Mouse (Mus musculus): ENCODE measurements at regions not wholly inside any gene's neighbourhood (a gene's known extent, or its start where the extent isn't known, plus 50 kb on each side); places are given as distances from the start of the nearest gene placed in this dataset.
"Not testable (repeated sequence)": the region's sequence is repeated elsewhere in the genome, so short reads cannot be mapped to it uniquely, and the experiment has no call there.

DNA sequence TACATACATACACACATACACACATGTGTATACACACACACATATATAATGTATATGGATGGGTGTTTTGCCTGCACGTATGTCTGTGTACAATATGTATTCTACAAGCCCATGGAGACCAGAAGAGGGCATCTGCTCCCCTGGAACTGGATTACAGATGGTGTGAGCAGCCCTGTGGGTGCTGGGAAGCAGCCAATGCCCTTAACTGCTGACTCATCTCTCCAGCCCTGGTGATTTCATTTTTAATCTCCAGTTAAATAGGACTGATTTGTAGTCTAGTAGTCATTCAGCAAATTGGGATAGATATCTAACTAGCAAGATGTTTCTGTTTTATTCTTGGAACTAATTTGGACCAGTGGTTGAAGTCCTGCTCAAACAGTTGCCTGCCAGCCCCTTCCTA is 94.1 kb downstream of the H2al2a start:
- no peaks in the 10 kb centered on the region for H3K27me3 ChIP-seq (replicated peaks; ENCODE audit: control insufficient read depth, insufficient read depth, low read length)
- 81% methylated on average over 1 of the region's 1 CpGs for WGBS
- no peak overlapping the region for H3K4me2 ChIP-seq
- no peaks in the 10 kb centered on the region for H3K9me3 ChIP-seq (ENCODE audit: control insufficient read depth, low read length)
- ATAC-seq (replicated peaks; ENCODE audit: low FRiP score) (no peak), DNase-seq (ENCODE audit: low spot score) (no peak)
- H3K4me1 ChIP-seq (replicated peaks; ENCODE audit: control insufficient read depth, insufficient read depth, low read length), result no peaks in the 10 kb centered on the region
- H3K9ac ChIP-seq (ENCODE audit: low read depth, low read length), result no peak overlapping the region
- H3K27ac ChIP-seq (ENCODE audit: low read depth, low read length), result no peak overlapping the region
- H3K36me3 ChIP-seq (ENCODE audit: control insufficient read depth, insufficient read depth, low read length), result no peaks in the 10 kb centered on the region
- H3K4me3 ChIP-seq (ENCODE audit: low read depth, low read length), result no peak overlapping the region

DNA sequence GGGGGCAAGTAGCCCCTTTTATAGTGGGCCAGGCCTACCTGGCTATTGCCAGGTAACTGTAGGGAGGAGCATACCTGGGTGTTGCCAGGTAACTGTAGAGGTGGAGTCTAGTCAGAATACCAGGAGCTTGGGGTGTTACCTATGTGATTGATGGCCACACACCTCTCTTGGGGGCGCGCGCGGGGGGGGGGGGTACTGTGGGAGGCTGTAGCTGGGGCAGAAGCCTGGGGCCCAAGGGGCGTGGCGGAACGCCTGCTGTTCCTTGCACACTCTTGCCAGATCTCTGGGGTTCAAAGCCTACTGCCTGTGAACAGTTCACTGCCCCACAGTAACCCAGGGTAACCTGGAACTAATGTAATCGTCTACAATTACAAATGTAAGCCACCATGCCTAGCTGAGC is 96.6 kb downstream of the H2al2a start:
- no peak overlapping the region for H3K27ac ChIP-seq (ENCODE audit: low read depth, low read length)
- H3K9me3 ChIP-seq (ENCODE audit: control insufficient read depth, low read length), result no peaks in the 10 kb centered on the region
- no peaks in the 10 kb centered on the region for H3K27me3 ChIP-seq (replicated peaks; ENCODE audit: control insufficient read depth, insufficient read depth, low read length)
- H3K36me3 ChIP-seq (ENCODE audit: control insufficient read depth, insufficient read depth, low read length), result no peaks in the 10 kb centered on the region
- no peak overlapping the region for H3K4me2 ChIP-seq
- H3K9ac ChIP-seq (ENCODE audit: low read depth, low read length), result no peak overlapping the region
- DNase-seq (ENCODE audit: low spot score), result no peak
- 42% methylated on average over 8 of the region's 8 CpGs for WGBS
- no peaks in the 10 kb centered on the region for H3K4me1 ChIP-seq (replicated peaks; ENCODE audit: control insufficient read depth, insufficient read depth, low read length)
- no peak overlapping the region for H3K4me3 ChIP-seq (ENCODE audit: low read depth, low read length)
- no peak for ATAC-seq (replicated peaks; ENCODE audit: low FRiP score)

DNA sequence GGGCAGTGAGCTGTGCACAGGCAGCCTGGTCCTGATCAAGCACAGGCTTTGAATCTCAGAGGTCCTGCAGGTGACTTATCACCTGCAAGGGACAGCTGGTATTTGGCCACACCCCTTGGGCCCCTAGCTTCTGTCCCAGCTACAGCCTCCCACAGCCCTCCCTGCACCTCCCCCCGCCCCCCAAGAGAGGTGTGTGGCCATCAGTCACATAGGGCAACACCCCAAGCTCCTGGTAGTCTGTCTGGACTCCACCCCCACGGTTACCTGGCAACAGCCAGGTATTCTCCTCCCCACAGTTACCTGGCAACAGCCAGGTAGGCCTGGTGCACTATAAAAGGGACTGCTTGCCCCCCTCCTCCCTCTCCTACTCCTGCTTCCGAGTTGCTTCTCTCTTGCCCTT is 98.0 kb downstream of the H2al2a start:
- Histone ChIP-seq H3K9ac (ENCODE audit: low read depth, low read length) (no peak overlapping the region), H3K4me2 (no peak overlapping the region), H3K4me1 (replicated peaks; ENCODE audit: control insufficient read depth, insufficient read depth, low read length) (no peaks in the 10 kb centered on the region), H3K27me3 (replicated peaks; ENCODE audit: control insufficient read depth, insufficient read depth, low read length) (no peaks in the 10 kb centered on the region), H3K9me3 (ENCODE audit: control insufficient read depth, low read length) (no peaks in the 10 kb centered on the region), H3K27ac (ENCODE audit: low read depth, low read length) (no peak overlapping the region), H3K4me3 (ENCODE audit: low read depth, low read length) (no peak overlapping the region), H3K36me3 (ENCODE audit: control insufficient read depth, insufficient read depth, low read length) (no peaks in the 10 kb centered on the region)
- ATAC-seq (replicated peaks; ENCODE audit: low FRiP score) (no peak), DNase-seq (ENCODE audit: low spot score) (no peak)
- 33% methylated on average over 3 of the region's 3 CpGs for WGBS

DNA sequence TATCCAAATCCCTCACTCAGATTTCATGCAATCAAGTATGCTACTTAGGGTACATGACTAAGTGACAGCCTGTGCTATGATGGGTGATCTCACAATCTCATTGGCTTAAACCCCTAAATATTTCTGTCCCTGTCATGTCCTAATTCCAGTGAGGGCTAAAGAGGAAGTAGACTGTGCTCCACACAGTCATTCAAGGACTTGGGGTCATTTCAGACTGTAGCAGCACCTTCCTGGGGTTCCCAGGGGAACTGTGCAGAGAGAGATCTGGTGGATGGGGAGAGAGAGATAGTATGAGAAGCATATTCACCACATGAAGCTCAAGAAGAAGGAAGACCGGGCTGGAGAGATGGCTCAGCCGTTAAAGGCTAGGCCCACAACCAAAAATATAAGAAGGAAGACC is 100.7 kb downstream of the H2al2a start:
- no peak for DNase-seq (ENCODE audit: low spot score)
- H3K4me2 ChIP-seq, result no peak overlapping the region
- WGBS, result 82% methylated on average over 2 of the region's 2 CpGs
- no peak overlapping the region for H3K9ac ChIP-seq (ENCODE audit: low read depth, low read length)
- H3K4me1 ChIP-seq (replicated peaks; ENCODE audit: control insufficient read depth, insufficient read depth, low read length), result no peaks in the 10 kb centered on the region
- H3K27ac ChIP-seq (ENCODE audit: low read depth, low read length), result no peak overlapping the region
- ATAC-seq (replicated peaks; ENCODE audit: low FRiP score), result no peak
- H3K36me3 ChIP-seq (ENCODE audit: control insufficient read depth, insufficient read depth, low read length), result no peaks in the 10 kb centered on the region
- no peaks in the 10 kb centered on the region; the same call in 1 of the 2 replicates for H3K9me3 ChIP-seq (ENCODE audit: control insufficient read depth, low read length)
- no peak overlapping the region for H3K4me3 ChIP-seq (ENCODE audit: low read depth, low read length)
- no peaks in the 10 kb centered on the region for H3K27me3 ChIP-seq (replicated peaks; ENCODE audit: control insufficient read depth, insufficient read depth, low read length)

DNA sequence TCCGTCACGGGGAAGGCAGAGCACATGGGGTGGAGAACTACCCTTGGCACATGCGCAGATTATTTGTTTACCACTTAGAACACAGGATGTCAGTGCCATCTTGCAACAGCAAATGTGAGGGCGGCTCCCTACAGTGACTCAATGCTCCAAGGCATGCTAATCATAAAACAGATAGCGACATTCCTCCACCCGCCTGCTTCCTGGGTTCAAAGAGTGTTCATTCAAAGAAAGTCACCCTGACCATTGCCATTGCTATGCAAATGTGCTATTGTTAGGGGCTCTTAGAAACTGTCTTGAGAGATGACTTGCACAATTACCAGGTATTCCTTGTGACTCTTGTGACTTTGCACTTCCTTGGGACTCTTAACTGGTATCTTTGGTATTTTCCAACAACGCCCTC is 104.1 kb downstream of the H2al2a start:
- not testable (repeated sequence) for H3K9ac ChIP-seq (ENCODE audit: low read depth, low read length); H3K4me2 ChIP-seq; ATAC-seq (replicated peaks; ENCODE audit: low FRiP score); H3K4me1 ChIP-seq (replicated peaks; ENCODE audit: control insufficient read depth, insufficient read depth, low read length); H3K36me3 ChIP-seq (ENCODE audit: control insufficient read depth, insufficient read depth, low read length); H3K27ac ChIP-seq (ENCODE audit: low read depth, low read length); H3K4me3 ChIP-seq (ENCODE audit: low read depth, low read length); DNase-seq (ENCODE audit: low spot score); H3K9me3 ChIP-seq (ENCODE audit: control insufficient read depth, low read length); H3K27me3 ChIP-seq (replicated peaks; ENCODE audit: control insufficient read depth, insufficient read depth, low read length)
- 87% methylated on average over 7 of the region's 7 CpGs for WGBS

DNA sequence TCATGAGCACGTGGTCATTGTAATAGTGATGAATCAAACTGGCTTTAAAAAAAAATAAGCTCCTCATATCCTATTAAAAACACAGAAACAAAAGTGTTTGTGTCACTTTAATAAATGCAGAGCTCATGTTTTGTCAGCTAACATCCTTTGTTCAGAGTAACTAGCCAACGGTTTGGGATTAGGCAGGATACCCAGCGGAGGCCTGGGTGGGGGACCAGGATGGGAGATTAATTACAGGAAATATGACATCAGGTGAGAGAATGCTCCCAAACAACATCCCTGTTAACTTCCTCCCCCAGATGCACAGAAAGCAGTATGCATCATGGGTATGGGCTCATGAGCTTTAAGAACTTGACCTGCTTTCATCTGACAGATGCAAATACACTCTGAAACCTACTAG is 109.1 kb downstream of the H2al2a start:
- ATAC-seq (replicated peaks; ENCODE audit: low FRiP score), result no peak
- H3K9me3 ChIP-seq (ENCODE audit: control insufficient read depth, low read length), result no peaks in the 10 kb centered on the region

DNA sequence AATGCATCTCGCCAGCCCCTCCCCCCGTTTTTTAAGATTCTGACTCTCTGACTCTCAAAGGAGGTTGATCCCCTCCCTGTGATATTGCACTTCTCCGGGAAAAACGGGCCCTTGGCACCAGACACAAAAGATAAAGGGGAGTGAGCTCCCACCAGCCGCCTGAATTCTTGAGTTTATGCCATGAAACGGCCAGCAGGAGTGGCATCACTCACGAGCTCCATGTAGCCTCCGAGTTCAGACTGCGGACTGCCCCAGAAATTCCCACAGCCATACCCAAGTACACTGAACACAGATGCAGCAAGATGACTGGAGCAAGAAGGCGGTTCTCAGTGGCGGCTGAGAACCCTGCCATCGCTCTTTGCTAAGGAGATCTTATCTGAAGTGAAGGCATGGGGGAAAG is 114.4 kb downstream of the H2al2a start:
- Histone ChIP-seq H3K9me3 (ENCODE audit: control insufficient read depth, low read length) (no peaks in the 10 kb centered on the region), H3K4me2 (no peak overlapping the region), H3K27me3 (replicated peaks; ENCODE audit: control insufficient read depth, insufficient read depth, low read length) (no peaks in the 10 kb centered on the region), H3K4me3 (ENCODE audit: low read depth, low read length) (no peak overlapping the region), H3K27ac (ENCODE audit: low read depth, low read length) (no peak overlapping the region), H3K4me1 (replicated peaks; ENCODE audit: control insufficient read depth, insufficient read depth, low read length) (no peaks in the 10 kb centered on the region), H3K36me3 (ENCODE audit: control insufficient read depth, insufficient read depth, low read length) (no peaks in the 10 kb centered on the region), H3K9ac (ENCODE audit: low read depth, low read length) (no peak overlapping the region)
- ATAC-seq (replicated peaks; ENCODE audit: low FRiP score) (no peak), DNase-seq (ENCODE audit: low spot score) (no peak)
- 76% methylated on average over 12 of the region's 12 CpGs for WGBS

More for the DNA sequence above, 109.1 kb downstream of the H2al2a start:
- Histone ChIP-seq H3K4me1 (replicated peaks; ENCODE audit: control insufficient read depth, insufficient read depth, low read length) (no peaks in the 10 kb centered on the region), H3K36me3 (ENCODE audit: control insufficient read depth, insufficient read depth, low read length) (no peaks in the 10 kb centered on the region), H3K4me3 (ENCODE audit: low read depth, low read length) (no peak overlapping the region), H3K9ac (ENCODE audit: low read depth, low read length) (no peak overlapping the region), H3K27ac (ENCODE audit: low read depth, low read length) (no peak overlapping the region), H3K27me3 (replicated peaks; ENCODE audit: control insufficient read depth, insufficient read depth, low read length) (no peaks in the 10 kb centered on the region), H3K4me2 (no peak overlapping the region)
- DNase-seq (ENCODE audit: low spot score), result no peak
- 64% methylated on average over 3 of the region's 3 CpGs for WGBS

DNA sequence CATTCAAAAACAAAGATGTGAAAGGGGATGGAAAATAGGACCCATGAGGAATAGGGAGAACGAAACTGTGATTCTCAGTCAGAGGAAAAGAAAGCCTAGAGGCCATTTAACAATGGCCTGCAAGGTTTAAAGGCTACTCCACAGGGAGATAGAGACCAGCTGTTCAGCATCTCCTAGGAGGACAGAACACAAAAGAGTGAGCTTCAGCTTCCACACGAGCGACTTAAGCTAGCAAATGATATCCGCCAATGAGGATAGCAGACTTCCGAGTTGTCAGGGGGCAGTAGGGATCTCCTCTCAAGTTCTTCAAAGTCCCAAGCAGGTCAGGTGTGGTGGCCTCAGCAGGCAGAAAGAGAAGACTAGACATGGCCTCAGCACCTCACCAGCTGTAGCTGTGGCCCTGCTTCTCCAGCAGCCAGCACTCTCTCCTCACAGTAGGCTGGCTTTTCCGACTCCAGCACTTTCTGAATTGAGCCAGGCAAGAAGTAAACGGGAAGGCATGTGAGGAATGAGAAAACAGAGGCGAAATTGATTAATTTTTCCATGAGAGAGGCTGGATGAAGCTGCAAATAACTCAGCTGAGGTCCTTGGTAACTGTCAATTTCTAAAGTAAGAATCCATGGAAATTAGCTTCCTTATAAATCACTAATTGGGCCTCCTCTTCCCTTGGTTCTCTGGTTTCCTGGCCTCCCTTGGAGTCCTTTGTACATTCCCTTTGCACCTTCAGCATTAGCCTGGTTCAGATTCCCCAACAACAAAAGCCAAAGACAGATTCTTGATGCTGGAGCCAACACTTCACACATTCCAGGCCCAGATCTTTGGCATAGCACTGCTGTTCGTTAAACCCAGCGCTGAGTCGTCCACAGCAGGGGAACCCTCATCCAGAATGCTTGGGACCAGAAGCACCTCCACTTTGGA is 115.7 kb downstream of the H2al2a start:
- ATAC-seq (replicated peaks; ENCODE audit: low FRiP score) (no peak), DNase-seq (ENCODE audit: low spot score) (no peak)
- WGBS, result 61% methylated on average over 11 of the region's 11 CpGs
- no peaks in the 10 kb centered on the region for H3K36me3 ChIP-seq (ENCODE audit: control insufficient read depth, insufficient read depth, low read length)
- H3K27me3 ChIP-seq (replicated peaks; ENCODE audit: control insufficient read depth, insufficient read depth, low read length), result no peaks in the 10 kb centered on the region
- no peak overlapping the region for H3K27ac ChIP-seq (ENCODE audit: low read depth, low read length)
- no peaks in the 10 kb centered on the region for H3K4me1 ChIP-seq (replicated peaks; ENCODE audit: control insufficient read depth, insufficient read depth, low read length)
- H3K4me3 ChIP-seq (ENCODE audit: low read depth, low read length), result no peak overlapping the region
- H3K4me2 ChIP-seq, result no peak overlapping the region
- H3K9me3 ChIP-seq (ENCODE audit: control insufficient read depth, low read length), result no peaks in the 10 kb centered on the region
- no peak overlapping the region for H3K9ac ChIP-seq (ENCODE audit: low read depth, low read length)

DNA sequence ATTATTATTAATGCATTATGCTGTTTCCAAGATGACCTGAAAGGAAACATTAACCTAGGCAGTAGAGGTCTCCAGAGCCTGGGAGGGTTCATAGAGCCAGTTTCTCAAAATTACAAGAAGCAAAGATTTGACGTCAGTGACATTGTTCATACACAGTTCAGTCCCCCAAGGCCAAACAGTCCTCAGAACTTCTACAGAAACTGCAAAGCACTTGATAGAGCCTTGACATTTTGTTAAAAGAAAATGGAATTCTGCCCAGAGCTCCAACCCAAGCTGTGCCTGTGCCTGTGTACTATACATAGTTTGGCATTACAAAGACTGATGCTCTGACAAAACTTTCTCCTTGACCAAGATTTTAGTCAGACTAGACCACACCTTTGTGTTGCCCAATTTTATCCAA is 118.9 kb downstream of the H2al2a start:
- 97% methylated on average over 1 of the region's 1 CpGs for WGBS
- DNase-seq (ENCODE audit: low spot score) (no peak), ATAC-seq (replicated peaks; ENCODE audit: low FRiP score) (no peak)
- no peak overlapping the region for H3K4me2 ChIP-seq
- no peaks in the 10 kb centered on the region for H3K4me1 ChIP-seq (replicated peaks; ENCODE audit: control insufficient read depth, insufficient read depth, low read length)
- H3K36me3 ChIP-seq (ENCODE audit: control insufficient read depth, insufficient read depth, low read length), result no peaks in the 10 kb centered on the region
- no peaks in the 10 kb centered on the region for H3K27me3 ChIP-seq (replicated peaks; ENCODE audit: control insufficient read depth, insufficient read depth, low read length)
- H3K9ac ChIP-seq (ENCODE audit: low read depth, low read length), result no peak overlapping the region
- no peak overlapping the region for H3K27ac ChIP-seq (ENCODE audit: low read depth, low read length)
- no peaks in the 10 kb centered on the region for H3K9me3 ChIP-seq (ENCODE audit: control insufficient read depth, low read length)
- no peak overlapping the region for H3K4me3 ChIP-seq (ENCODE audit: low read depth, low read length)
